Mouse (Mus musculus) cortical plate, adult 2 months (tissue): ENCODE results near the gene Capn5.

Source experiments
- CTCF ChIP-seq: fragments of 200-500 bp; IDR thresholded peaks from 2 replicates; pipeline ENCODE4 v1.5.1; 2011; ENCODE audit warnings: mild to moderate bottlenecking, control low read depth, low read length; ENCODE audit not compliant: insufficient read depth; ENCODE audit errors: extremely low read depth
- POLR2A ChIP-seq: fragments of 200-500 bp; IDR thresholded peaks from 2 replicates; pipeline ENCODE4 v1.6.1; 2011; ENCODE audit warnings: mild to moderate bottlenecking, low read length, control low read depth; ENCODE audit not compliant: insufficient read depth; ENCODE audit errors: extremely low read depth

DNA sequence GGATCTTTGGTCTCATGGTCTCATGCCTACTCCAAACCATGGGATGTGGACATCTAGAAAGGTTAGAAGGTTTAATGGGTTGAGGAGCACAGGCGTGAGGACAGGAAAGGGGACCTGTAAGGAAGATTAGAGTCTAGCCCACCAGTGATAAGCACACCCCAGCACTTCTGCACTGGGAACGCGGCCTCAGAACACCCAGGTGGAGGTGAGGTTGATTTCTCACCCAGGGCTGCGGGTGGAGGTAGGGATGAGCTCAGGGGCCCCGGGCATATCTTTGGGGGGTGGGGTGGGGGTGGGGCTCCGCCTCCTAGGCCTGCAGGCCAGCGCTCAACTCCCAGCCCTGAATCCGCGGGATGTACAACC lies 527 bp downstream of the Capn5 start:
- TF ChIP-seq CTCF: no peak
- no peak for TF ChIP-seq POLR2A
